14 mouse cellular contexts compared by ENCODE assay signal in genomic region chr2:144274741-144275140, GRCm38 (mm10). TPM values are rescaled to one million over a fixed set of nuclear protein-coding genes. Genes with fewer than 3 reads are reported as not detected.
A peak's percentile ranks its signal among the peaks of the same experiment; 100 is the strongest.
DNase-seq lines count a peak whose midpoint lies in the region; ATAC-seq and TF ChIP-seq lines count a peak whose summit lies in the region.
"Had no signal": no experiment of that assay in that cellular context is flagged by ENCODE, and none has a peak within 500 bp of the region (broad histone marks: within the 10 kb centered on the region; RNA-seq: fewer than 3 reads in every experiment).

No protein-coding gene starts in this region.

- 38% methylated on average over 8 of the region's 8 CpGs for WGBS in heart, embryonic 15.5 days
- WGBS in liver, embryonic 13.5 days (ENCODE audit: insufficient replicate concordance), result 33% methylated on average over 8 of the region's 8 CpGs
- 71% methylated on average over 8 of the region's 8 CpGs for WGBS in midbrain, embryonic 10.5 days

- H3K4me3 ChIP-seq in heart, embryonic 15.5 days, result no peak overlapping the region
- no peak overlapping the region for H3K4me3 ChIP-seq in liver, embryonic 13.5 days (replicated peaks)
- H3K4me3 ChIP-seq in midbrain, embryonic 10.5 days, result no peak overlapping the region
- no peak overlapping the region for H3K4me3 ChIP-seq in layer of hippocampus, adult 2 months
- H3K4me3 ChIP-seq: gastrocnemius, adult 2 months; midbrain, embryonic 13.5 days had no signal

- TF ChIP-seq CTCF in layer of hippocampus, adult 2 months (conservative IDR thresholded peaks at IDR 0.05), result no peak

- peaks cover 13% of the 10 kb centered on the region for H3K4me1 ChIP-seq in heart, embryonic 15.5 days (replicated peaks)
- H3K4me1 ChIP-seq in liver, embryonic 13.5 days (replicated peaks), result peaks cover 50% of the 10 kb centered on the region
- peaks cover 24% of the 10 kb centered on the region for H3K4me1 ChIP-seq in midbrain, embryonic 10.5 days

- no peaks in the 10 kb centered on the region for H3K27me3 ChIP-seq in heart, embryonic 15.5 days
- H3K27me3 ChIP-seq in liver, embryonic 13.5 days, result no peaks in the 10 kb centered on the region
- H3K27me3 ChIP-seq in midbrain, embryonic 10.5 days (ENCODE audit: low read depth, poor library complexity, severe bottlenecking), result no peaks in the 10 kb centered on the region
- H3K27me3 ChIP-seq: midbrain, embryonic 13.5 days had no signal

- H3K4me2 ChIP-seq in heart, embryonic 15.5 days, result no peak overlapping the region
- H3K4me2 ChIP-seq in liver, embryonic 13.5 days, result peak overlapping the region; percentile 18
- H3K4me2 ChIP-seq: midbrain, embryonic 13.5 days had no signal

- no peaks in the 10 kb centered on the region for H3K9me3 ChIP-seq in heart, embryonic 15.5 days (replicated peaks)
- H3K9me3 ChIP-seq in liver, embryonic 13.5 days (replicated peaks), result no peaks in the 10 kb centered on the region
- no peaks in the 10 kb centered on the region for H3K9me3 ChIP-seq in midbrain, embryonic 10.5 days (replicated peaks)
- H3K9me3 ChIP-seq: G1E; midbrain, embryonic 13.5 days had no signal

- H3K27ac ChIP-seq in heart, embryonic 15.5 days, result peak overlapping the region; percentile 72
- peak overlapping the region; percentile 63 for H3K27ac ChIP-seq in liver, embryonic 13.5 days
- H3K27ac ChIP-seq in midbrain, embryonic 10.5 days (replicated peaks), result no peak overlapping the region
- H3K27ac ChIP-seq in layer of hippocampus, adult 2 months, result no peak overlapping the region
- H3K27ac ChIP-seq: gastrocnemius, adult 2 months; midbrain, embryonic 13.5 days had no signal

- H3K9ac ChIP-seq in heart, embryonic 15.5 days, result 0 out of 2 replicates have a peak overlapping the region, but pooled peaks have one; percentile 3
- peak overlapping the region; percentile 44 for H3K9ac ChIP-seq in liver, embryonic 13.5 days
- H3K9ac ChIP-seq: midbrain, embryonic 13.5 days had no signal

- no peak for ATAC-seq in heart, embryonic 15.5 days (replicated peaks; ENCODE audit: insufficient number of reproducible peaks, insufficient read depth, low FRiP score, low read depth)
- no peak for ATAC-seq in liver, embryonic 13.5 days (ENCODE audit: low read depth)
- no peak for ATAC-seq in erythroid progenitor cell, adult 5-6 weeks (replicated peaks; ENCODE audit: low FRiP score, poor library complexity, severe bottlenecking)
- ATAC-seq: midbrain, embryonic 13.5 days had no signal

- DNase-seq in heart, adult 9 months (ENCODE audit: low spot score in 2 of 2), result no peak
- DNase-seq in 416B (ENCODE audit: low read depth), result peak; percentile 39
- peak; percentile 67 for DNase-seq in adrenal gland, postnatal 10 days
- no peak for DNase-seq in liver, embryonic 13.5 days
- DNase-seq in midbrain, embryonic 10.5 days (ENCODE audit: low spot score), result no peak
- DNase-seq in layer of hippocampus, adult 2 months (ENCODE audit: low spot score in 2 of 2), result no peak
- DNase-seq: cerebellum, adult 11 months; gastrocnemius, adult 2 months; layer of hippocampus, adult 9-11 months; right cerebral cortex, postnatal 14 days had no signal

- peaks cover 25% of the 10 kb centered on the region for H3K36me3 ChIP-seq in heart, embryonic 15.5 days
- peaks cover 32% of the 10 kb centered on the region for H3K36me3 ChIP-seq in liver, embryonic 13.5 days
- peaks cover 44% of the 10 kb centered on the region for H3K36me3 ChIP-seq in midbrain, embryonic 10.5 days

RNA-seq across cellular contexts. Expression of gene Snx5, which starts 4.0 kb away (rescaled TPM):
- polyA plus RNA-seq in heart, embryonic 15.5 days (2015; fragmentation: Nextera tagmentation; extraction: Ambion mirVana), result 78.9 and 87.9 TPM in 2 replicates
- total RNA-seq in adrenal gland, postnatal 10 days (2021), result 10 to 100 TPM; 93.5 to 97.0 TPM
- 83.9 and 94.8 TPM in 2 replicates for polyA plus RNA-seq in liver, embryonic 13.5 days (2015; fragmentation: Nextera tagmentation; extraction: Ambion mirVana)
- 102 and 120 TPM in 2 replicates for polyA plus RNA-seq in midbrain, embryonic 10.5 days (2016; fragmentation: Nextera tagmentation; extraction: Ambion mirVana)
- total RNA-seq in layer of hippocampus, adult 2 months (2021), result 10 to 100 TPM; 69.4 to 77.1 TPM
- 93.7 and 130 TPM in 2 replicates for total RNA-seq in erythroid progenitor cell, adult 5-6 weeks (2015; ENCODE audit: low replicate concordance)
- 86.1 and 115 TPM in 2 replicates for total RNA-seq in erythroid progenitor cell, adult 5-6 weeks (2017; ENCODE audit: low replicate concordance)

RNA-seq across cellular contexts. Expression of gene Mgme1, which starts 4.3 kb away (rescaled TPM):
- 22.0 TPM in 2 replicates for polyA plus RNA-seq in heart, embryonic 15.5 days (2015; fragmentation: Nextera tagmentation; extraction: Ambion mirVana)
- total RNA-seq in adrenal gland, postnatal 10 days (2021), result 10 to 100 TPM; 14.7 to 17.7 TPM
- polyA plus RNA-seq in liver, embryonic 13.5 days (2015; fragmentation: Nextera tagmentation; extraction: Ambion mirVana), result 14.0 and 14.3 TPM in 2 replicates
- polyA plus RNA-seq in midbrain, embryonic 10.5 days (2016; fragmentation: Nextera tagmentation; extraction: Ambion mirVana), result 22.5 and 26.0 TPM in 2 replicates
- total RNA-seq in layer of hippocampus, adult 2 months (2021), result 1 to 10 TPM; 4.7 to 4.8 TPM
- total RNA-seq in erythroid progenitor cell, adult 5-6 weeks (2015; ENCODE audit: low replicate concordance), result 4.2 and 5.4 TPM in 2 replicates
- 1.4 and 3.2 TPM in 2 replicates for total RNA-seq in erythroid progenitor cell, adult 5-6 weeks (2017; ENCODE audit: low replicate concordance)

RNA-seq across cellular contexts. Expression of gene Ovol2, which starts 57.2 kb away (rescaled TPM):
- polyA plus RNA-seq in heart, embryonic 15.5 days (2015; fragmentation: Nextera tagmentation; extraction: Ambion mirVana), result 0.08 and 0.18 TPM in 2 replicates
- total RNA-seq in adrenal gland, postnatal 10 days (2021), result not detected
- polyA plus RNA-seq in liver, embryonic 13.5 days (2015; fragmentation: Nextera tagmentation; extraction: Ambion mirVana), result not detected in 2 replicates
- not detected in 2 replicates for polyA plus RNA-seq in midbrain, embryonic 10.5 days (2016; fragmentation: Nextera tagmentation; extraction: Ambion mirVana)
- total RNA-seq in layer of hippocampus, adult 2 months (2021), result 1 to 10 TPM; 1.1 TPM
- total RNA-seq in erythroid progenitor cell, adult 5-6 weeks (2015; ENCODE audit: low replicate concordance), result not detected in 2 replicates
- total RNA-seq in erythroid progenitor cell, adult 5-6 weeks (2017; ENCODE audit: low replicate concordance), result not detected in 2 replicates
- total RNA-seq: gastrocnemius, adult 2 months had no signal
- polyA plus RNA-seq: G1E; midbrain, embryonic 13.5 days had no signal

Comparison
In these comparisons a context has a peak if more than half of its experiments do, and no peak if none do; other contexts are left out.
1. H3K27ac ChIP-seq: peak in heart, embryonic 15.5 days (single experiment) and liver, embryonic 13.5 days (single experiment); none in midbrain, embryonic 10.5 days (single experiment) and layer of hippocampus, adult 2 months (single experiment).
2. DNase-seq: peak in 416B (single experiment) and adrenal gland, postnatal 10 days (single experiment); none in heart, adult 9 months (0 of 2), liver, embryonic 13.5 days (single experiment), midbrain, embryonic 10.5 days (single experiment) and layer of hippocampus, adult 2 months (0 of 2).